Mouse (Mus musculus) cerebellum, adult 2 months (tissue): ENCODE data around the gene Nmnat2.

Source experiments
- CTCF ChIP-seq: fragments of 200-500 bp; IDR thresholded peaks from 2 replicates; pipeline ENCODE4 v1.5.1; 2011; ENCODE audit warnings: low read depth, mild to moderate bottlenecking, control low read depth, low read length, moderate library complexity, borderline replicate concordance; ENCODE audit not compliant: insufficient read depth
- POLR2A ChIP-seq: fragments of 200-500 bp; IDR thresholded peaks from 2 replicates; pipeline ENCODE4 v1.6.1; 2011; ENCODE audit warnings: low read length, control low read depth, borderline replicate concordance; ENCODE audit not compliant: insufficient read depth

GRCm38 (mm10) chr1:153168293-153168692 is 213.5 kb downstream of the Nmnat2 start:
- TF ChIP-seq CTCF (no peak), POLR2A (no peak)
